Mouse (Mus musculus) embryo, embryonic 10 days (tissue): ENCODE data around the gene Hnrnpl.
A peak's percentile ranks its signal among the peaks of the same experiment; 100 is the strongest.

Experiments used
- DNase-seq: peaks from one replicate; pipeline ENCODE4 v3.0.0-alpha.2; 2015; ENCODE audit warnings: low spot score

Hnrnpl gene

DNA sequence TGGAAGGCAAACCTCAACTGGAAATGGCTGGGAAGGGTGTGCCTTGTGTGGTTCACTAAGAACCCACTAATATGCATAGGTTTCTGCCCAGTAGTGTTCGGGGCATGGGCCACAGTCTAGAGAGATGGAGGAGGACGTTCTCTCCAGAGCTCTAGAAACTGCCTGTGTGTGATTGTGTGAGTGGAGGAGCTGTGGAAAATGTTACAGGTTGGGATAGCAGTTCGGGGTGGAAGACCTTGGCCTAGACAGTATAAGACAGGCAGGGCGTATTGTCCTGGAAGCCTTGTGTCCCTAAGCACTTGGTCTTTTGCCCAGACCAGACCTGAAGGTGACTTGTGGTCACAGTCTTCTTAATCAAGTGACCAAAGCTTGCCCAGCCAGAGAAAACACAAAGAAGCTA, 4.1 kb downstream of the Hnrnpl start:
- DNase-seq = no peak

DNA sequence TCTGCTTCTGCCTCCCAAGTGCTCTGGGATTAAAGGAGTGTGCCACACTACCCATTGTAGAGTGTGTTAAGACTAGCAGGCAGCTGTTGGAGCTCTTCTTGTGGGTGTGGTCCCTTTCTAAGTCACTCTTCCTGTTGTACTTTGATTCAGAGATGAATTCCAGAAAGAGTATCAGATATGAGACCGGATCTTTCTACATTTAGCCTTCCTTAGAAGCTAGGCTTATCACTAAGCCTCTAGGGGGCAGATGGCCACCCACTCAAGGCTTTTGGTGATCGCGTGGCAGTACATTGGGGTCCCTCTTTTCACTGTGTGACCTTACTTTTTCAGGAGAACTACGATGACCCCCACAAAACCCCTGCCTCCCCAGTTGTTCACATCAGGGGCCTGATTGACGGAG, 4.6 kb downstream of the Hnrnpl start:
- DNase-seq = no peak

DNA sequence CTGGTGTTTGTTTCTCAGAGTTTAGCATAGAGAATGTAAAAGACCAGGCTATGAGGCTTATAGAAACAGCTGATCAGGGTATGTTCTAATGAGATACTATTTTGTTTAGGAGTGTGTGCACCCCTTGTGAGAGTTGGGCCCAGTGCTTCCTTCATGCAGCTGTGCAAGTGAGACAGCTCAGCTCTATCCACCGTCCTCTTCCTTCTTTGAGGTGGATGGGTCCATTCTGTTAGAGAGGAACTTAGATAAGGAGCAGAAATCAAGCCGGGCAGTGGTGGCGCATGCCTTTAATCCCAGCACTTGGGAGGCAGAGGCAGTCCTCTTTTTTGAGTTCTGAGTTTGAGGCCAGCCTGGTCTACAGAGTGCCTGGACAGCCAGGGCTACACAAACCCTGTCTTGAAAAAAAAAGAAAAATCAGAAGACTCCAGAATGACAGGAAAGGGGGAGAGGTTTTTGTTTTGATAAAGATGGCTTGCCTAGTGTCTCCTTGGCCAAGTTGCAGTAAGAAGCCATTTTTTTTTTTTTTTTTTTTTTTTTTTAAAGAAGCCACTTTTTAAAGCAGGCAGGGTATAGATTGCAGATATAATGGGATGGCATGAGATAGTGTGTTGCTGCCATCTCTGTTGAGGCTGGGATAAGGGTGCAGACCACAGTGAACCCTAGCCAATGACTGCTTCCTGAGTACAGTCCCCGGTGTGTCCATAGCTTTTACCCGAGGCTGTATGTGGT, 6.1 kb downstream of the Hnrnpl start:
- DNase-seq = no peak

DNA sequence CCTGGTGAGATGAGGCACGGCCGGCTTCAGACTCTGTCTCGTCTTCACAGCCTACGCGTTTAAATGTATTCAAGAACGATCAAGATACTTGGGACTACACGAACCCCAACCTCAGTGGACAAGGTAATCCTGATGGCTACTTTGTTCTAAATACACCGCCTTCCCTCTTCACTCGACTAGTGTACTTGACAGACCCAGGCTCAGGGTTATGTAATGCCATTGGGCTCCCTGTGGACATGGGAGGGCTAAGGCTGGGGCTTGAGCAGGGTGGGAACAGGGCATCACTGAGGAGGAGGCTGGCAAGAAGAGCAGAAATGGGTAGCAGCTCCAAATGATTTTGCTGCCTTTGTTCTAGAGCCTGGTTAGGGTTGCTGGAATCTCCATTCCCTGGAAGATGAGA, 6.9 kb downstream of the Hnrnpl start:
- no peak for DNase-seq

DNA sequence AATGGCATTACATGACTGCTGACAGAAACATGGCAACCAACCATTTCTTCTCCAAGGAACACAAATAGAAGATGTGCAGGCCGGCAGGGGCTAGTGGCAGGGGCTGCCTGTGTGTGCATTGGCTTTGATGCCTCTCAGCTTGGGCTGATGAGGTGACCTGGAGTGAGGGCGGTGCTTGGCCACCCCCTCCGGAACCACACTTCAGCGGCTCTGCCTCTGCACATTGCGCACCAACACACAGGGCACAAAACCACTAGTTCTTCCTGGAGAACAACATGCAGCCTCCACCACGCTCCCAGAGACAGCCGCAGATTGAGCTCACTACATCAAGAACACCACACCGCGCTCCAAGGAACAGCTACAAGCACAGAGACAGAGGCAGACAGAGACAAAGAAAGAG, 7.9 kb downstream of the Hnrnpl start:
- peak; percentile 8 for DNase-seq

DNA sequence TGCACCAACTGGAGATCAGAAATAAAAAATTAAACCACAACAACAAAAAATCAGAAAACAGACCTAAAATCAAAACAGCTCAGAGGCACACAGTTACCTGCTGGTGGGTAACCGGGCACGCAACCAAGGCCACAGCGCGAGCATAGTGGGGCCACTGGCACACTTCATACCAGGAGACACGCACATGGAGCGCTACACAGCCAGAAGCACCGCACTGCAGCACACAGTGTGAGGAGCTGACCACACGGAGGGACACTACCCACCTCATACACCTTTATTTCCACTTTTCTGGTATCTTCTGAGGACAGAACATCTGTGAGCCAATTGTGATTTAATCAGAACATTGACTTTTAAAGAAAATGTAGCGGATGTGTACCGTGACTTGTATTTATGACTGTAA, 8.6 kb downstream of the Hnrnpl start:
- DNase-seq = peak; percentile 9

DNA sequence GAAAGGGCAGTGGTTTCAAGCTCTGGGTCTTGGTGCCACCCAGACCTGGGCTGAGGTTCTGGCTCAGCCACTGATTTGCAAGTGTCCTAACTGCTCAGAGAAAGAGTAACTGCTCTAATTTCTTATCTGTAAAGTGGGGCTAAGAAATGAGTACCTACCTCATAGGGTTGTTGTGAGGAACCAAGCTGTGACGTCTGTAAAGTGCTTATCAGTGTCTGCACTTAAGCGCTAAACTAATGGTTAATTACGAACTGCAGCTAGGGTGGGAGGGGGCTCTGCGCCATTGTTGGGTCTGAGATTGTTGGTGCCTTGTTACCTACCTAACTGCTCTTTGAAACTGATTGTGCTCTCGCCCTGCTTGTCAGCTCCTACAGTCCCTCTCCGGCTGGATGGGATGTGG, 9.2 kb downstream of the Hnrnpl start:
- DNase-seq = peak; percentile 24

DNA sequence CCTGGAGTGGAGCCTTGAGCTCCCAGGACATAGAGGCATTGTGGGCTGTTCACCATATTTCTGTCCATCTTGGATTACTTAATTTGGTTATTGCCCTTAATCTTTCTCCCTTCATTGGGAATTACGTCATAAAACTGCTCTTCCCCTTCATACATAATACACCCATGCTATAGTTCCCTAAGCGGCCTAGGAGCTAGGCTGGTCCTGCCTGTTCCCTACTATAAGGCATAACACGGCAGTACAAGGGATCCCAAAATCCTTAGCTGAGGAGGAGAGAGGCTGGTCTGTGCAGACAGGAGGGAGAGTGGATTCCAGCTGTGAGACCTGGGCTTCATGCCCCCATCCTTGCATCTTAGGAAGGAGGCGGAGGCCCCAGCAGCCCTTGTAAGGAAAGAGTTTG, 9.6 kb downstream of the Hnrnpl start:
- no peak for DNase-seq

DNA sequence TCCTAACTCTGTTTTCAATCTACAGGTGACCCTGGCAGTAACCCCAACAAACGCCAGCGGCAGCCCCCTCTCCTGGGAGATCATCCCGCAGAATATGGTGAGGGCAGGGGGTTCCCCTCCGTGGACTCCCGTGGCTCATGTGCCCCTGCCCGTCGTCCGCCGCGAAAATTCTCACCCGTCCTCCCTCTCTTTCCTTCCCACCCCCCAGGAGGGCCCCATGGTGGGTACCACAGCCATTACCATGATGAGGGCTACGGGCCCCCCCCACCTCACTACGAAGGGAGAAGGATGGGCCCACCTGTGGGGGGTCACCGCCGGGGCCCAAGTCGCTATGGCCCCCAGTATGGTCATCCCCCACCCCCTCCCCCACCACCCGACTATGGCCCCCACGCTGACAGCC, 10.1 kb downstream of the Hnrnpl start:
- DNase-seq = no peak

DNA sequence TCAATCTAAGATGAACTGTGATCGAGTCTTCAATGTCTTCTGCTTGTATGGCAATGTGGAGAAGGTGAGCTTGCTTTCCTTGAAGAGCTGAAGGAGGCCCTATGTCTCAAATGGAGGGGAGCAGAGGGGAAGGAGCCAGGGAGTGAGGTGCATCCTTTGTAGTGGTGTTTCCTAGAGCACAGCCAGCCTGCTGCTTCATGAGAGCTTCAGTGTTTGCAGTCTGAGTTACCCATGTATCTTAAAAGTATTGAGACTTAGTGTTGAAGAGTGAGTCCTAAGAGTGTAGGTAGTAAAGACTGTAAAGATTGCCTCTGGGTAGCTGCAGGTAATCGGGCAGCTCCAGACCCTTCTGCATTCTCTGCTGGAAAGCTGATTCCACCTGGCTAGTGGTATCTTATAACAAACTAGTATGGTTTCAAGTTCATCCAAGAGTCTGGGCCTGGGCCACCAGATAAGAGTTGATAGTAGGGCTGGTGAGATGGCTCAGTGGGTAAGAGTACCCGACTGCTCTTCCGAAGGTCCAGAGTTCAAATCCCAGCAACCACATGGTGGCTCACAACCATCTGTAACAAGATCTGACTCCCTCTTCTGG, 10.6 kb downstream of the Hnrnpl start:
- DNase-seq = no peak

DNA sequence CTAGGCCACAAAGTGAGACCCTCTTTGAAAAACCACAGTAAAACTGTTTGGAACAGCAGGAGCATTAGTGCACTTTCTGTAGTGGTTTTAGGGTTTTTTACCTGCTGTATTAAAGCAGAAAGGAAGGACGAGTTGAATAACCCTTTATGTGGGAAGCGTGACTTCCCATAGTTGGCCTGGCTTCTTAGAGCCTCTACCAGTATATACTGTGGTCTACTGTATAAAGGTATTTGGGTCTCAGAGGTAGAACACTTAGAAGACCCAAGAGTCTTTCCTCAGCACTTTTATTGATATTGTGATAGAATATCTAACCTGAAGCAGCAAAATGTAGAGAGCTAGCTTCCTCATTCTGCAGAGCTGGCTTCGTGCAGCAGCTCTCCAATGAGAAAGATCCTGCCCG, 11.2 kb downstream of the Hnrnpl start:
- DNase-seq = no peak

DNA sequence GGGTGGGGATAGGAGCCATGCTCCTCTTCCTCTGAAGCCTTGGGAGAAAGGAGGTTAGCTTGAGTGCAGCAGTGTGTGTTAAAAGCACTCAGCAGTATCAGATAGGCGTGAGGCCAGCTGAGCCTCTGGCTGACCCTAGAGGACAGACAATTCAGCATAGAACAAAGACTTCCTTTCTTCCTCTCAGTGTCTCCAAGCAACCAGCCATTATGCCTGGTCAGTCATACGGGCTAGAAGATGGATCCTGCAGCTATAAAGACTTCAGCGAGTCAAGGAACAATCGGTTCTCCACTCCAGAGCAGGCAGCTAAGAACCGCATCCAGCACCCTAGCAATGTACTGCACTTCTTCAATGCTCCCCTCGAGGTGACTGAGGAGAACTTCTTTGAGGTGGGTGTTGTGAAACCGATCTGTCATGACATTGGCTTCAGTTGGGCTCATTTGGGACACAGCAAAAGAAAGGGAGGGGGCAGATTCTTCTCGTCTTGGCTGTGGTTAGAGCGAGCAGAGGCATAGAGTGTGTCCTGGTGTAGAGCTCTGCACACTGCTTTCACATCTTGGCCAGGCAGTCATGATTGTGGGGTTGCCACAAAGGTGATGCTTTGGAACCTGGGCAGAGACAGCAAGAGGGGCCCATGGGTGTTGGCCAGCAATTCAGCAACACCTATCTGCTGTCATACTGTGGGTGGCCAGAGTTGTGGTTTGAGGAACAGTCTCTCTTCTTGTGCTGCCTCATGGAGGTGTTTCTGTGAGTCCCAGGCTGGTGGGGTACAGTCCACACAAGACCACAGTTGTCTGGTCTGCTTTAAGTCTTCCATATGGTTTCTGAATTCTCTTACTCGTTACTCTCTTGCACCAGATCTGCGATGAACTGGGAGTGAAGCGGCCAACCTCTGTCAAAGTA, 12.3 kb downstream of the Hnrnpl start:
- DNase-seq = peak; percentile 80

DNA sequence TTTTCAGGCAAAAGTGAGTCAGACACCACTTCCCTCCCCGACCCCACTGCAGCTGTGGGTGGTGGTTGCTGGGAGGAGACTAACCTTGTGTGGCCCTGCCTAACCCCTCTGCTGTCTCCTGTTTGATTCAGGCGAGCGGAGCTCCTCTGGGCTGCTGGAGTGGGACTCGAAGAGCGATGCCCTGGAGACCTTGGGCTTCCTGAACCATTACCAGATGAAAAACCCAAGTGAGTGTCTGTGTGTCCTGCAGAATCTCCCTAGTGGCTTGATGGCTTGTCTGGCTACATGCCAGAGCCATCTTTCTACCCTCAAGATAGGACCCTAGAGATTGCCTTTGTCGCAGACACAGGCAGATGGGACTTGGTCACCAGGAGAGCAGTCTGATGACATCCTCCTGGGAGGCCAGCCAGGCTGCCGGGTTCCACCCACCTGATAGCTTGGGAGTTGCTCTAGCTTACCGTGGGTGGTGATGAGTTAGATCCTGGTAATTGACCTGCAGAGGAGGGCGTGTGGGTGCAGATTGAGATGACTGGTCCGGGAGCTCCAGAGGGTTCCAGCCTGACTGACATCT, 13.0 kb downstream of the Hnrnpl start:
- DNase-seq = no peak

DNA sequence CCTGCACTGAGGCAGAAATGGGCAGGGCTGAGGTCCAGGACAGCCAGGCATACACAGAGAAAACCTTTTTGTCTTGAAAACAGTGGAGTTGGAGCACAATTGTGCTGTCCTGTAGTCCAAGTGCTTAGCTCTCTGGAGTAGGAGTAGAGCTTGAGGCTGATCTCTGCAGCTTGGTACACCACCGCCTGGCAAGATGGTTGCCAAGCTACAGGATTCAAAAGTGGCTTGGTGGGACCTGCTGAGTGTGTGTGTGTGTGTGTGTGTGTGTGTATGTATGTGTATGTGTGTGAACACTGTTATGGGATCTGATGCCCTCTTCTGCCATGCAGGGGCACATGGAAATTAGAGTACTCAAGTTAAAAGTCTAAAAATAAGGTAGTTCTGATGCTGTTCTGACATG, 14.2 kb downstream of the Hnrnpl start:
- no peak for DNase-seq

DNA sequence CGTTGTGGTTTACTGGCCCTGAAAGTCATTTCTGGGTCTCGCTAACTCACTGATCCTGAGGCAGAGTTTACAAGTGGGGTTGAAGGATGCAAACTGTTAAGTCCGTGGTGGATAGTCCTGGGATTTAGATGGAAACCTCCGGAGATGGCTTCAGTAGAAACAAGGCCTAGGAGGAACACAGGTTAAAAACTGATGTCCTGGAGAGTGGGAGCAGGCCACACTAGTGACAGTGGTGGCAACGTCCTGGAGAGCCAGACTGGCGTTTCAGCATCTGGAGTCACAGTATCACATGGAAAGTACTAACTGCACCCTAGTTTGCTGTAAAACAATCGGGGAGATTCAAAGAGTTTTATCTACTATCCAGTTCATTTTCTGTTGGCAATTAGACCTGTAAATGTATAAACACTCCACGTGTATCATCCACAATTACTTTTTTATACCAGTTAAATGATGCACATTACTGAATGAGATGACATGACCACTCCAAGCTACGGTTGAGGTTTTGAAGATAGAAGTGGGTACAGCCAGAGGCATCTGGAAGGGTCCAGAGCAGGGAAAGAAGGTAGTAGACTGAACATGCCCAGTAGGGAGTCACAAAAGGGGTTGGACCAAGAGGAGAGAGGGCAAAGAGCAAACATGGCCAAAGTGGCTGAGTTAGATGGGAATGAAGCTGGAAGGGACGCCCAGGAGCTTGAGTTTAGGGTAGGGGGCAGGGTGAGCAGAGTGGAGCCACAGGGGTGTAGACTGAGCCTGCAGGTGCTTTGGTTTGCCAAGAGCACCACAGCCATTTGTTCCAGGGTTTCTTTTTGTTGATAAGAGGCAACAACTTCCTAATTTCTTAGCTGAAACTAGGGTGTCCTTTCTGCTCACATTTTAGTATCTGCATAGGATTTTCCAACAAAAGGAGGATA, 14.9 kb downstream of the Hnrnpl start:
- peak; percentile 15 for DNase-seq

DNA sequence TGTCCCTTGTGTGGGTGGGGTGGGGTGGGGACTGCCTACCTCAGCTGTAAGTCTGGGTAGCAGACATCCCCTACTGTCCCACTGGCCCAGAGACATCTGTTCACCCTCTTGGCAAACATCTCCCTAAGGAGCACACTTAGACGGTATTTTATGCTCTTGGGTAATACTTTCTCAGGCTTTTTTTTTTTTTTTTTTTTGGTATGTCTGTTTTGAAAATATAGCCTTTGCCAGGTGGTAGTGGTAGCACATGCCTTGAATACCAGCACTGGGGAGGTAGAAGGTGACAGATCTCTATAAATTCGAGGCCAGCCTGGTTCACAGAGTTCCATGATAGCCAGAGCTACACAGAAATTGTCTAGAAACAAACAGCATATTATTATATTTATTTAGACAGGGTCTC, 15.6 kb downstream of the Hnrnpl start:
- no peak for DNase-seq

DNA sequence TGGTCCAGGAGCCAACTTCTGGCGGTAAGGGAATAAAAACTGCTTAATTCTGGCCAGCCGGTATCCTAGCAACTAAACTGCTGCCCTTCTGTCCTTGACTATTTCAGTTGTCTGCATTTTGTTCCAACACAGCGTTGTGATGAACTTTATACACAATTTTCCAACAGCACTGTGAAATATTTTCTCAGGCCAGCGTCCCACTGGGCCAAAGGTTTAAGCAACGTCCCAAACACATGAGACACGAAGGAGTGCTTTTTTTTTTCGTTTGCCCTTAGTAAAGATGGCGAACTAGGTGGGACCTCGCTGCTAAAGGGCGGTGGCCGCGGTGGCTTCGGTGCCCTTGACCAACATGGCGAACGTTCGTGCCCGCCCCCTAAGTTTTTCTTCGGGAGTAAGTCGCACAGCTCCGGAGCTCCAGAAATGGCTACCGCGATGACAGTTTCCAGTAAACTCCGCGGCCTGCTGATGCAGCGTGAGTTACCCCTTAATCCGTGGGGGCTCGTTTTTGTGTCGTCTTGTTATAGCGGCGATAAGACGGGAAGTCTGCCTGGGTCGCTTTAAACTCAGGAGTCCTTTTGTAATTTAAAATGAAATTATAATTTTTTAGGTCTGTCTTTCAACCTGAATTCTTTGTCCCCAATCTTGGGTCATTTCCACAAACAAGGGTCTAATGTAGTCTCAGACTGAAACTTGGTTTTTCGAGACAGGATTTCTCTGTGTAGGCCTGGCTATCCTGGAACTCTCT, 16.8 kb downstream of the Hnrnpl start, which contains the start of gene Ech1:
Gene Ech1, plus strand, starts transcription at position 277 of the 745 bp plus-strand sequence.
- DNase-seq = peak; percentile 97

DNA sequence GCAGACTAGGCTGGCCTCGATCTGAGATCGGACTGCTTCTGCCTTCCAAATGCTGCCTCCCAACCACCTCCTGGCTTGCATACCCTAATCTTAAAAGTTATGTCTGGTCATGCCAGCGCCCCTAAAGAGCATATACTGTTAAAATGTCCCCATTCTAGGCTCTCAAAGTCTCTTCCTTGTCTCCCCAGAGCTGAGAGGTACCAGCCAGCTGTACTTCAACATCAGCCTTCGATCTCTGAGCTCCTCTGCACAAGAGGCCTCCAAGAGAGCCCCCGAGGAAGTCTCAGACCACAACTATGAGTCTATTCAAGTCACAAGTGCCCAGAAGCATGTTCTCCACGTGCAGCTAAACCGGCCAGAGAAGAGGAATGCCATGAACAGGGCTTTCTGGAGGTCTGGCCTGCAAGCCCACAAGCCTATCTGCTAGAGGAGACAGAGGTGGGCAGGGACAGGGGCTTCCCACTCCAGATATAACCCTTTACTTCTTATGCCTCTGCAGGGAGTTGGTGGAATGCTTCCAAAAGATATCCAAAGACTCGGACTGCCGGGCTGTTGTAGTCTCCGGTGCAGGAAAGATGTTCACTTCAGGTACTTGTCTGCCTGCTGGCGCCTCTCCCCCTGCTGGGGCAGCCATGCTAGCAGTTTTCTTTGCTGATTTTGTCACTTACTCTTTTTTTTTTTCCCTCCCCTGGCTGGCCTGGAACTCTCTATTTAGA, 17.5 kb downstream of the Hnrnpl start:
- DNase-seq = peak; percentile 25

DNA sequence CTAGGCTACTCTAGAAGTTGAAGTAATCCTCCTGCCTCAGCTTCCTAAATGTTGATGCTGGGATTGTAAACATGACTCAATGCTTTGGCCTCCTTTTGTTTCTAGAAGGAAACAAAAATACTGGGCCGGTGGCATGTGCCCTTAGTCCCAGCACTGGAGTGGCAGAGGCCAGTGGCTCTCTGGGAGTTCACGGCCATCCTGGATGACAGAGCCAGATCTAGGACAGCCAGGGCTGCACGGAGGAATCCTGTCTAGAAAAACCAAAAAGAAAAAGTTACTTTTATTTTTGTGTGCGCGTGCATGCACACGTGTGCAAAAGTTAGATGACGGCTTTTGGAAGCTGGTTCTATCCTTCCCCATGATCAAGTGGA, 18.0 kb downstream of the Hnrnpl start:
- DNase-seq = no peak

DNA sequence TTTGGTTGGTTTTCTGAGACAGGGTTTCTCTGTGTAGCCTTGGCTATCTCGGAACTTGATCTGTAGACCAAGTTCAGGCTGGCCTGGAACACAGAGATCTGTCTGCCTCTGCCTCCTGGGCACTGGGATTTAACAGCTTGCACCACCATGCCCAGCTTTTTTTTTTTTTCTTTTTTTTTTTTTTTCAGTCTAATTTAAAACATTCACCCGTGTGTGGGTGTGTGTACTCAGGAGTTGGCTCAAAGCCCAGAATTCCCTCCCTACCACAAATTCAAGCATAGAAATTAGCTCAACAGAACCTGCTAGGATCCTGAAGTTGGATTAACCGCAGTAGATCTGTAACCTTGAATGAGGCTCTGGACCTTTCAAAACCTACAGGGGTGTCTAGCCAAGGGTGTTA, 19.0 kb downstream of the Hnrnpl start:
- DNase-seq = no peak
